Mouse (Mus musculus) liver, postnatal 0 days (tissue): Measurements from ENCODE around the gene Hsd17b3. TPM values are rescaled to one million over a fixed set of nuclear protein-coding genes. Genes with fewer than 3 reads are reported as not detected.

Source experiments
- ATAC-seq: fragments of 200-750 bp; cut with Nextera tagmentation; 2 replicates; pipeline ENCODE4 v1.8.0; 2017; ENCODE audit warnings: mild to moderate bottlenecking, moderate library complexity
- DNase-seq: peaks from one replicate; pipeline ENCODE4 v3.0.0-alpha.2; 2016
- H3K27ac ChIP-seq: fragments of 300-500 bp; sonication (generic); 2 replicates; pipeline ENCODE4 v1.5.1; 2014; ENCODE audit warnings: antibody characterized with exemption, moderate library complexity, mild to moderate bottlenecking, low read depth
- H3K27me3 ChIP-seq: fragments of 300-500 bp; sonication (generic); 2 replicates; pipeline ENCODE4 v1.6.1; 2014; ENCODE audit warnings: low read length, control low read depth, mixed read lengths; ENCODE audit not compliant: insufficient read depth
- H3K36me3 ChIP-seq: fragments of 300-500 bp; sonication (generic); replicated peaks from 2 replicates; pipeline ENCODE4 v1.6.1; 2014; ENCODE audit warnings: mild to moderate bottlenecking, control low read depth, low read length, moderate library complexity, mixed read lengths; ENCODE audit not compliant: insufficient read depth
- H3K4me1 ChIP-seq: fragments of 300-500 bp; sonication (generic); 2 replicates; pipeline ENCODE4 v1.6.1; 2014; ENCODE audit warnings: antibody characterized with exemption, mild to moderate bottlenecking, control low read depth; ENCODE audit not compliant: insufficient read depth
- H3K4me2 ChIP-seq: fragments of 300-500 bp; sonication (generic); 2 replicates; pipeline ENCODE4 v1.6.1; 2014; ENCODE audit warnings: low read depth, mild to moderate bottlenecking, low read length, moderate library complexity, mixed read lengths
- H3K4me3 ChIP-seq: fragments of 300-500 bp; sonication (generic); 2 replicates; pipeline ENCODE4 v1.5.1; 2014; ENCODE audit warnings: low read depth, low read length
- H3K9ac ChIP-seq: fragments of 300-500 bp; sonication (generic); replicated peaks from 2 replicates; pipeline ENCODE4 v1.6.1; 2014; ENCODE audit warnings: mild to moderate bottlenecking, moderate library complexity
- H3K9me3 ChIP-seq: fragments of 300-500 bp; sonication (generic); 2 replicates; pipeline ENCODE4 v1.6.1; 2016; ENCODE audit warnings: mild to moderate bottlenecking, control low read depth, low read length, mixed read lengths
- CTCF ChIP-seq: sonication (generic); IDR thresholded peaks from 2 replicates; pipeline ENCODE4 v1.5.1; 2016; ENCODE audit warnings: antibody characterized with exemption, low read depth
- EP300 ChIP-seq: IDR thresholded peaks from 2 replicates; pipeline ENCODE4 v1.6.1; 2016; ENCODE audit warnings: antibody characterized with exemption, low read depth, mild to moderate bottlenecking
- WGBS: fragments of 180-500 bp; shearing (Covaris S2); extraction: QIAGEN DNeasy Blood & Tissue Kit; methylation state at CpG from one replicate; pipeline ENCODE4 v1.1.7; 2014; ENCODE audit not compliant: insufficient replicate concordance; 5-methylcytosine and 5-hydroxymethylcytosine counted together
- polyA plus RNA-seq: library from polyadenylated mRNA; unstranded; fragments of >200 nt; fragmentation: Nextera tagmentation; extraction: Ambion mirVana; gene quantifications from 2 replicates; pipeline ENCODE4 v1.2.1, GENCODE M21; 2015

Hsd17b3 gene
- polyA plus RNA-seq, 1 experiment from 2014 or later, result not detected

GRCm38 (mm10) chr13:64105690-64106089, 16.7 kb upstream of the Hsd17b3 start:
- Histone ChIP-seq H3K4me2 (no peak overlapping the region), H3K4me1 (peaks cover 14% of the 10 kb centered on the region), H3K36me3 (no peaks in the 10 kb centered on the region; the same call in 1 of the 2 replicates), H3K27ac (no peak overlapping the region), H3K4me3 (no peak overlapping the region), H3K9ac (no peak overlapping the region), H3K27me3 (no peaks in the 10 kb centered on the region), H3K9me3 (no peaks in the 10 kb centered on the region)
- DNase-seq (no peak), ATAC-seq (peak; percentile 62)
- 53% methylated on average over 3 of the region's 3 CpGs for WGBS
- no peak for TF ChIP-seq CTCF
- no peak for TF ChIP-seq EP300

- Histone ChIP-seq H3K4me1 (0 out of 2 replicates have a peak, but pooled peaks cover 2% of the 10 kb centered on the region), H3K9me3 (no peaks in the 10 kb centered on the region), H3K36me3 (no peaks in the 10 kb centered on the region; the same call in none of the 2 replicates), H3K9ac (no peak overlapping the region), H3K4me2 (no peak overlapping the region), H3K4me3 (no peak overlapping the region), H3K27ac (no peak overlapping the region), H3K27me3 (no peaks in the 10 kb centered on the region)
- no peak for TF ChIP-seq EP300
- TF ChIP-seq CTCF, result peak; percentile 76
- ATAC-seq (no peak), DNase-seq (peak; percentile 22)
- WGBS, result 66% methylated on average over 3 of the region's 3 CpGs
These were observed 11.2 kb upstream of the Hsd17b3 start for GRCm38 (mm10) chr13:64100186-64100585.

GRCm38 (mm10) chr13:64098992-64099391, 10.0 kb upstream of the Hsd17b3 start:
- no peak overlapping the region for H3K27ac ChIP-seq
- H3K4me2 ChIP-seq, result no peak overlapping the region
- H3K36me3 ChIP-seq, result no peaks in the 10 kb centered on the region; the same call in none of the 2 replicates
- 0 out of 2 replicates have a peak, but pooled peaks cover 2% of the 10 kb centered on the region for H3K4me1 ChIP-seq
- H3K9me3 ChIP-seq, result no peaks in the 10 kb centered on the region
- no peak overlapping the region for H3K9ac ChIP-seq
- H3K4me3 ChIP-seq, result no peak overlapping the region
- ATAC-seq, result no peak
- peak; percentile 43 for DNase-seq
- H3K27me3 ChIP-seq, result no peaks in the 10 kb centered on the region
- 76% methylated on average over 9 of the region's 9 CpGs for whole genome bisulfite sequencing
- peak; percentile 62 for TF ChIP-seq CTCF
- no peak for TF ChIP-seq EP300

- no peaks in the 10 kb centered on the region for H3K9me3 ChIP-seq
- WGBS, result 5% methylated on average over 1 of the region's 1 CpGs
These were observed 4.3 kb upstream of the Hsd17b3 start for GRCm38 (mm10) chr13:64093341-64093740.

GRCm38 (mm10) chr13:64092752-64093151, 3.7 kb upstream of the Hsd17b3 start:
- Histone ChIP-seq H3K36me3 (no peaks in the 10 kb centered on the region; the same call in 1 of the 2 replicates), H3K27me3 (no peaks in the 10 kb centered on the region), H3K9ac (no peak overlapping the region), H3K4me3 (no peak overlapping the region), H3K4me1 (no peaks in the 10 kb centered on the region; the same call in 1 of the 2 replicates), H3K27ac (no peak overlapping the region), H3K4me2 (no peak overlapping the region), H3K9me3 (no peaks in the 10 kb centered on the region)
- DNase-seq, result no peak
- WGBS, result 65% methylated on average over 6 of the region's 6 CpGs
- no peak for ATAC-seq
- TF ChIP-seq EP300, result no peak
- TF ChIP-seq CTCF, result no peak

More at GRCm38 (mm10) chr13:64093341-64093740, 4.3 kb upstream of the Hsd17b3 start:
- Histone ChIP-seq H3K36me3 (no peaks in the 10 kb centered on the region; the same call in none of the 2 replicates), H3K4me2 (no peak overlapping the region), H3K4me3 (no peak overlapping the region), H3K4me1 (no peaks in the 10 kb centered on the region; the same call in 1 of the 2 replicates), H3K9ac (no peak overlapping the region), H3K27me3 (no peaks in the 10 kb centered on the region), H3K27ac (no peak overlapping the region)
- DNase-seq (peak; percentile 73), ATAC-seq (no peak)
- peak; percentile 84 for TF ChIP-seq CTCF
- no peak for TF ChIP-seq EP300

- Histone ChIP-seq H3K4me2 (no peak overlapping the region), H3K27me3 (no peaks in the 10 kb centered on the region), H3K9me3 (no peaks in the 10 kb centered on the region), H3K27ac (no peak overlapping the region), H3K36me3 (no peaks in the 10 kb centered on the region; the same call in 1 of the 2 replicates), H3K4me3 (no peak overlapping the region), H3K9ac (no peak overlapping the region), H3K4me1 (no peaks in the 10 kb centered on the region; the same call in 1 of the 2 replicates)
- ATAC-seq (no peak), DNase-seq (no peak)
- 74% methylated on average over 3 of the region's 3 CpGs for WGBS
- TF ChIP-seq EP300 (no peak), CTCF (no peak)
These were observed 3.1 kb upstream of the Hsd17b3 start for GRCm38 (mm10) chr13:64092141-64092540.

- no peak overlapping the region for H3K4me2 ChIP-seq
- no peaks in the 10 kb centered on the region for H3K9me3 ChIP-seq
- TF ChIP-seq CTCF (no peak), EP300 (no peak)
- H3K36me3 ChIP-seq, result no peaks in the 10 kb centered on the region
- no peaks in the 10 kb centered on the region for H3K27me3 ChIP-seq
- WGBS, result 66% methylated on average over 7 of the region's 7 CpGs
- ATAC-seq, result no peak
- H3K4me3 ChIP-seq, result no peak overlapping the region
- no peak overlapping the region for H3K9ac ChIP-seq
- no peak for DNase-seq
- H3K27ac ChIP-seq, result no peak overlapping the region
- no peaks in the 10 kb centered on the region; the same call in 1 of the 2 replicates for H3K4me1 ChIP-seq
These were observed 2.0 kb upstream of the Hsd17b3 start for GRCm38 (mm10) chr13:64091006-64091405.
